Mouse (Mus musculus) subcutaneous adipose tissue, adult 2 months (tissue): ENCODE data around the gene Tdo2. TPM values are rescaled to one million over a fixed set of nuclear protein-coding genes. Genes with fewer than 3 reads are reported as not detected.

ENCODE experiments used
- polyA plus RNA-seq: library from polyadenylated mRNA; depleted of rRNA; stranded (reverse); fragments of >200 nt; gene quantifications from 2 replicates; pipeline ENCODE4 v1.2.3, GENCODE M21; 2012; ENCODE audit warnings: low replicate concordance; rRNA removed

The Tdo2 gene
- not detected in 2 replicates for polyA plus RNA-seq

DNA sequence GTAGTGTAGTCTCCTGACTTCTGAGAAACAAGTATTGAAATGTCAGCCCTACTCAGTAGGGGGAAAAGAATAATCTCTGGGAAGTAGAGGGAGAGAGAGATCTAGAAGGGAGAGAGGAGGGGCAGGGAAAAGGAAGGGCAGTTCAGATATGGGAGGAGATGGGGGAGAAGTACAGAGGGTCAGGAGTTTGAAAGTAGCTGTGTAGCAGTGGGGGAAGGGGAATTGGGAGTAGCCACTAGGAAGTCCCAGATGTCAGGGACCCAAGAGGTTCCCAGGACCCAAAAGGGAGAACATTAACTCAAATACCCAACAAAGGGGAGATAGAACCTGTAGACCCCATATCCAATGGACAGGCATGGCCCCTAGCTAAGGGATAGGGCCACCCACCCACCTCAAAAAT lies at the start of gene Tdo2:
Gene Tdo2, minus strand, starts transcription at position 101 of the 400 bp plus-strand sequence.

DNA sequence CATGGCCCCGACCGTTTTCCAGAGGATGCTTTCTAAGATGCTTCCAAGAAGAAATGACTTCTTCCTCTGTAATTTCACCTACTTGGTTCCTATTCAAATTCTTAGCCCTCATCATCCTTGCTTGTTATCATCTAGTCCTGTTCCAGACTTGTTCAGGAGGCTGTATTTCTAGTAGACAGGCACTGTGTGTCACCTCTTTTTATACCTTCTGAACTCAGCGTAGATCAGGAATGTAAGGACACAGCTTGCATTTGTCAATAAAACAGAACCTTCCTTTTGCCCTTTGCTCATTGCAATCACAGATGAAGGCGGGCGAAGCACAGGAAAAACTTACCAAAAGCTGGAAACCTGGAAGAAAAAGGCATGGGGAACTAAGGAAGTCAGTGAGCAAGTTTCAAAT lies 6.0 kb upstream of the Tdo2 start, which contains the start of gene Asic5:
Gene Asic5, plus strand, starts transcription at position 301 of the 400 bp plus-strand sequence.

DNA sequence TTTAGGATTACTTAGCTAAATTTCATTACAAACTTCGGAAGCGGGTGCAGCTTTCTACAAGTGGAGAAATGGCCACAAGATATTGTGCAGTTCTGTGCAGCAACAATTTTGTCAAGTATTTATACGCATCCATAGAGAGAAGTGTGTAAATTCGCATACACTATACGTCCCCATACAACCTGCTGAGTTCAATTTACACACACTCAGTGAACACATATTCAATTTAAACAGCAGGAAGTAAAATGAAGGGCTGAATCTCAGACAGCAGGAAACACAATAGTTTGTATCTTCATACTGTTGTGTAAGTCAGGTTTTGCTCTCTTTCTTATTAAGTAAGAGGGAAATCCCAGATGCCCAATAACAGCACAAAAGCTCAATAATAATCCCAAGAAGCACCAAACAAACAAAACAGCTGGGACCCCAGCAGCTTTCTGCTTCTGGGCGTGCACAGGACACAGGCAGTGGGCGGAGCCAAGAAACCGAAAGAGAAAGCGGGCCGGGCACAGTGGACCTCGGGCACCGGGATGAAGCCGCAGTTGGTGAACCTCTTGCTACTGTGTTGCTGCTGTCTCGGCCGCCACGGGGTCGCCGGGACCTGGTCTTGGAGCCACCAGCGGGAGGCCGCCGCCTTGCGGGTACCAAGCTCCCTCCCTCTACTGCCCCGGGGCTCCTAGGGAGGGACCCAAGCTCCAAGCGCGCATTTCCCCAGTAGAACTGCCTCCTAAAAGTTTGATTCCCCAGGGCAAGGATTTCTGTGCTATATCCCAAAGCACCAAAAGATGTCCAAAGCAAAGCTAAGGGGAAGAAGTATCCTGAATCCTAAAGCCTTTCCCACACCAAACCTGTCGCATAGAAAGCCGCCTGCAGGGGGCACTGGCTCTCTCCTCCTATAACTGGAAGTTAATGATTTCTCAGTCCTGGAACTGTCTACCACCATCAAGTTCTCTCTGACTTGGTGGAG lies 43.6 kb downstream of the Tdo2 start, which contains the start of gene Ctso:
Gene Ctso, plus strand, starts transcription at position 461 of the 961 bp plus-strand sequence.

Other genes with a start within 250 kb of the Tdo2 start
- gene Ctso, start 43.6 kb downstream of the Tdo2 start, polyA plus RNA-seq, result 16.1 and 23.3 TPM in 2 replicates
- gene Asic5, start 6.1 kb upstream of the Tdo2 start, polyA plus RNA-seq, result not detected in 2 replicates
- gene Gucy1b1, start 98.5 kb upstream of the Tdo2 start, polyA plus RNA-seq, result 9.3 and 10.4 TPM in 2 replicates
- gene Gucy1a1, start 169.6 kb upstream of the Tdo2 start, polyA plus RNA-seq, result 13.9 and 14.2 TPM in 2 replicates